Mouse (Mus musculus): Measurements from ENCODE around the gene Sema6b. TPM values are rescaled to one million over a fixed set of nuclear protein-coding genes. Genes with fewer than 3 reads are reported as not detected.
A peak's percentile ranks its signal among the peaks of the same experiment; 100 is the strongest.

Sema6b gene
- polyA plus RNA-seq, 2 experiments: 3.8 to 10.5 TPM

DNA sequence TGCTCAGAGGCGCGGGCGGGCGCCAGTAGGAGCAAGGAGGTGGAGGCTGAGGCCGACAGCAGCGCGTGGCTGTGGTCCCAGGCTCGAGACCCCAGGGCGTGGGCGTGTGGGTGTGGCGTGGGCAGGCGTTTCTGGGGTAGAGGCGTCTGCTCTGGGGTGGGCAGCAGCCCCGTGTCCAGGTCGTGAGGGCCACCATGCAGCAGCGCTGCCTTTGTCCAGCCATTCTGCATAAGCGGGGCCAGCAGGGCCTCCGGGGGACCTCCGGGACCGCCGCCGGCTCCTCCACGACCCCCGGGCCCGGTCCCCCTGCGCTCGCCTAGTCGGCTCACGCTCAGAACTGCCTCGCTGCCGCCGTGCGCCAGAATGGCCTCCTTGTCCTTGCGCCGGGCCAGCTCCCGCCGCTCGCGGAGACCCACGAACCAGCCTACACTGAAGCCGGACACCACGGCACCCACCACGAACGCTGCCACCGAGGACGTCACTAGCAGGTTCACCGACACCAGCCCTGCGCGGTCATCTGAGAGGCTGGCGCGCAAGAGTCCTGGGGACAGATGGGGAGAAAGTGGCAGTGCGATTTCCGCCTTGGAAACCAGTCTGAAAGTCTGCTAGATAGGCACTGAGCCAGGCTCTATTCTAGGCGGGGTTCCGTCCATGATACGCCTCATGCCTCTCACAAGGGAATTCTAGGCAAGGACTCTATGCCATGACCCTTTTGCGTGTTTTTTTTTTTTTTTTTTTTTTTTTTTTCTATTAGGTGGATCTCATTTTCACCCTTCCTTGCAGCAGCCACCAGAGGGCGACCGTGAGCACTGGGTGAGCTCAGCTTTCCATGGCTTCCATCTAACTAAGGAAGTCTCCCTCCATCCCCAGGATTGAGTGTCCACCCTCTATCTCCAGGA lies 15.5 kb downstream of the Sema6b start:
- Histone ChIP-seq H3K27me3 (ENCODE audit: control insufficient read depth, insufficient read depth, low read length) (peaks cover 56% of the 10 kb centered on the region), H3K9me3 (ENCODE audit: control insufficient read depth, low read length) (peaks cover 11% of the 10 kb centered on the region), H3K4me3 (replicated peaks; ENCODE audit: low read length) (peak overlapping the region; percentile 38), H3K4me1 (ENCODE audit: control insufficient read depth, insufficient read depth, low read length) (no peaks in the 10 kb centered on the region; the same call in 1 of the 2 replicates), H3K9ac (ENCODE audit: low read depth, low read length, severe bottlenecking) (peak overlapping the region; percentile 55), H3K36me3 (ENCODE audit: control insufficient read depth, insufficient read depth, low read length) (no peaks in the 10 kb centered on the region), H3K27ac (replicated peaks; ENCODE audit: low read depth, low read length) (no peak overlapping the region), H3K4me2 (replicated peaks; ENCODE audit: low read depth, low read length, severe bottlenecking) (peak overlapping the region; percentile 68)
- WGBS: 8% methylated on average over 51 of the region's 59 CpGs
- no peak for TF ChIP-seq POLR2A (IDR thresholded peaks at IDR 0.05; ENCODE audit: borderline replicate concordance, extremely low read depth, insufficient read depth, insufficient read length)
- DNase-seq (ENCODE audit: low spot score) (no peak), ATAC-seq (ENCODE audit: low FRiP score, low read depth) (0 out of 2 replicates have a peak, but pooled peaks have one; percentile 14)

DNA sequence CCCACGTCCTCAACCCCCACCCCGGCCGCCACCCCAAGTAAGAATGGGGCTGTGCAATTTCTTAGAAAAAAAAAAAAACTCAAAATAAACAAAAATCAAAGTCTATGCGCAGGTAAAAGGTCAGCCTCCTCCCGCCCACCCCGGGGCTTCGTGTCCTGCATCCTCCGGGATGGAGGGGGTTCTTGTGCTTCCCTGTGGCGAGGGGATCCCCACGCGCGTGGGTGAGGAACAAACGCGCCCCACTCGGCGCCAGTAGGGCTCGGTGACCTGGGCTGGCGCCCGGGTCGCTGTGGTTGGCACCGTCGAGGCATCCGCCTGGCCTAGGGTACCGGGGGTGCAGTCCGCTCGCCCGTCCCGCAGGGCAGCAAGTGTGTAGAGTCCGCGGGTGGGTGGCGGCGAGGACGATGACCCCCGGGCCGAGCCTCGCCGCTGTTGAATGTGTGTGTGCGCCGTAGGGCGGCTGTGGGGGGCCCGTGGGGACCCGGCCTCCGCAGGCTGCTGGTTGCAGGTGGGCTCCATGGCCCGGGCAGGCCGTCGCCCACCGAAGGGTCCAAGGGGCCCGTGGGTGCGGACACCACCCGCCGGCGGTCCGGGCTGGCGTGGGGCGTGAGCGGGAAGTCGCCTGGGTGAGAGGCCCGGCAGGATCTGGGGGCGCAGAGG lies 16.3 kb downstream of the Sema6b start:
- TF ChIP-seq POLR2A (IDR thresholded peaks at IDR 0.05; ENCODE audit: borderline replicate concordance, extremely low read depth, insufficient read depth, insufficient read length): no peak
- no peak for ATAC-seq (ENCODE audit: low FRiP score, low read depth)
- WGBS: 42% methylated on average over 49 of the region's 59 CpGs
- Histone ChIP-seq H3K36me3 (ENCODE audit: control insufficient read depth, insufficient read depth, low read length) (no peaks in the 10 kb centered on the region), H3K27ac (replicated peaks; ENCODE audit: low read depth, low read length) (no peak overlapping the region), H3K4me3 (replicated peaks; ENCODE audit: low read length) (peak overlapping the region; percentile 38), H3K27me3 (ENCODE audit: control insufficient read depth, insufficient read depth, low read length) (peaks cover 62% of the 10 kb centered on the region), H3K4me2 (replicated peaks; ENCODE audit: low read depth, low read length, severe bottlenecking) (peak overlapping the region; percentile 68), H3K9me3 (ENCODE audit: control insufficient read depth, low read length) (peaks cover 11% of the 10 kb centered on the region), H3K4me1 (ENCODE audit: control insufficient read depth, insufficient read depth, low read length) (no peaks in the 10 kb centered on the region; the same call in 1 of the 2 replicates), H3K9ac (ENCODE audit: low read depth, low read length, severe bottlenecking) (peak overlapping the region; percentile 55)
- DNase-seq (ENCODE audit: low spot score): no peak

DNA sequence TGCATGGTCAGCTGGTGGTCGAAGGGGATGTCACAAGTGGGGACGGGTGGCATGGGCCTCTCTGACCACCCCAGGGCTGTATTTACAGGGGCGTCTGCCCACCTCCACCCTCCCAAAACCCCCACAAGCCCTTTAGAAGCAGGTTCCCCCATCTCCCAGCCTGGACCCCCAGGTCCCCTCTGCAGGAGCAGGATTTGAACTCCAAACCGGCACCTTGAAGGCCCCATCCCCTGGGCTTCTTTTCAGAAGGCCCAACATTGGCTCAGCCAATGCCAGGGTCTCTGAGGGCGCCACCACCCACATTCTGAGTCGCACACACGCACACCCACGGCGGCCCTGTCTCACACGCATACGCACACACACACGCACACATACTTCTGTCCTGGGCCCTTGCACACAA lies 17.0 kb downstream of the Sema6b start:
- Histone ChIP-seq H3K36me3 (ENCODE audit: control insufficient read depth, insufficient read depth, low read length) (no peaks in the 10 kb centered on the region), H3K4me3 (replicated peaks; ENCODE audit: low read length) (no peak overlapping the region), H3K4me1 (ENCODE audit: control insufficient read depth, insufficient read depth, low read length) (no peaks in the 10 kb centered on the region; the same call in 1 of the 2 replicates), H3K4me2 (replicated peaks; ENCODE audit: low read depth, low read length, severe bottlenecking) (no peak overlapping the region), H3K27ac (replicated peaks; ENCODE audit: low read depth, low read length) (no peak overlapping the region), H3K9me3 (ENCODE audit: control insufficient read depth, low read length) (peaks cover 11% of the 10 kb centered on the region), H3K9ac (ENCODE audit: low read depth, low read length, severe bottlenecking) (no peak overlapping the region), H3K27me3 (ENCODE audit: control insufficient read depth, insufficient read depth, low read length) (peaks cover 69% of the 10 kb centered on the region)
- ATAC-seq (ENCODE audit: low FRiP score, low read depth) (no peak), DNase-seq (ENCODE audit: low spot score) (no peak)
- WGBS: 88% methylated on average over 12 of the region's 12 CpGs
- TF ChIP-seq POLR2A (IDR thresholded peaks at IDR 0.05; ENCODE audit: borderline replicate concordance, extremely low read depth, insufficient read depth, insufficient read length): no peak

DNA sequence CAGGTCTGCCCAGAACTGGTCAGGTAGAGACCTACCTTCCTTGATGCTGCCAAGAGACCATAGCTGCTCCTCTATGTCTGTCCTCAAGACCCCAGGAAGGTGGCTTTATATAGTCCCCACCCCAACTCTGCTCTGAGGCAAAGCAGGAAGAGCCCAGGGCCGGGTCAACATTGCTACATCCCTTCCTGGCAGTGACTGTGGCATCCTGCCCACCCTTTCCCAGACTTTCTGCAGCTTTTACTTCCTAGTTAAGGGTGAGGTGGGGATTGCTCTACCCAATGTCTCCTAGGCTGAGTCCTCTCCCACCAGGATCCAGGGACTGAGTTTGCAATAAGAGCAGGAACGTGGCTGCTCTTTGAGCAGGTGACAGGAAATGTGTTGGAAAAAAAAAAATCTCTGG lies 18.3 kb downstream of the Sema6b start, which contains the start of gene Lrg1:
Gene Lrg1 (minus strand): TSS at position 176 of the 400 bp plus-strand sequence.
- 60% methylated on average over 2 of the region's 2 CpGs for WGBS
- H3K9me3 ChIP-seq (ENCODE audit: control insufficient read depth, low read length): peaks cover 11% of the 10 kb centered on the region
- ATAC-seq (ENCODE audit: low FRiP score, low read depth): no peak

More for the DNA sequence above, 18.3 kb downstream of the Sema6b start, which contains the start of gene Lrg1:
- Histone ChIP-seq H3K4me2 (replicated peaks; ENCODE audit: low read depth, low read length, severe bottlenecking) (no peak within 1 kb of the TSS), H3K4me3 (replicated peaks; ENCODE audit: low read length) (no peak within 1 kb of the TSS), H3K27ac (replicated peaks; ENCODE audit: low read depth, low read length) (no peak within 1 kb of the TSS), H3K4me1 (ENCODE audit: control insufficient read depth, insufficient read depth, low read length) (peaks cover 5% of the 10 kb centered on the region), H3K9ac (ENCODE audit: low read depth, low read length, severe bottlenecking) (no peak within 1 kb of the TSS), H3K36me3 (ENCODE audit: control insufficient read depth, insufficient read depth, low read length) (no peaks in the 10 kb centered on the region), H3K27me3 (ENCODE audit: control insufficient read depth, insufficient read depth, low read length) (peaks cover 77% of the 10 kb centered on the region)
- DNase-seq (ENCODE audit: low spot score): no peak
- no peak for TF ChIP-seq POLR2A (IDR thresholded peaks at IDR 0.05; ENCODE audit: borderline replicate concordance, extremely low read depth, insufficient read depth, insufficient read length)
